Mouse (Mus musculus) spleen, postnatal 14 days (tissue): ENCODE data around the gene Rbfox1.

Experiments
- DNase-seq, 2 experiments: peaks; one replicate each; pipeline ENCODE4 v3.0.0; 2021 to 2022; ENCODE audit warnings: low spot score in 2 of 2

The Rbfox1 gene

DNA sequence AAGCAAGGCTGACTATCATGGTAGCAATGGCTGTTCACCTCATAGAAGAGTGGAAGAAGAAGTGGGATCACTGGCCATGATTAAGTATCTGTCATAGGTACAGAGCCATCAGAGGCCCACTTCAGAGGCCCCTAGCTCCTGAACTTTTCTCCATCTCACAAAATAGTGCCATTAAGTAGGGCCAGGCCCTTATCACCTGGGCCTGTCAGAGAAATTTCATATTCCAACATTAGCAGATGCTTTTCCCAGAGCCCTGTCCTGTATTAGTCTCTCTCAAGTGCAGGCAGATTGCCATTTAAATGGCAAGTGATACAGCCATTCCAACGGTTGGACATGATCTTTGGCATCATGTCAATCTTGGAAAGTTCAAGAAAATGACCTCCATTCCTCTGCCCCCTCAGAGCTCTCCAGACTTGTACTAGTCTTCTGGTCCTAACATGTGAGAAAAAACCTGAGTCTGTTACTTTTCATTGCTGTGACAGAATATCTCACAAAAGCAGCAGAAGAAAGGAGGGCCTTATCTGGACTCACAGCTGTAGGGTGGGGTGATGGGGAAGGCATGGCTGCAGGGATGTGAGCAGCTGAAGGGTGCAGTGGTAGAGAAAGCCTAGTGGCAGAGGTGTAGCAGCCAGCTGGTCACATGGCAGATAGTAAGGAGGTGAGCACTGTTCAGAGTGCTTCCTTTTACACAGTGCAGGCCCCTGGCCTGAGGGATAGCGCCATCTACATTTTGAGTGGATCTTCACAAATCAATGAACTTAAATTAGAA is 210.6 kb downstream of the Rbfox1 start:
- DNase-seq = peak in 1 of 2 experiments; percentile 1

DNA sequence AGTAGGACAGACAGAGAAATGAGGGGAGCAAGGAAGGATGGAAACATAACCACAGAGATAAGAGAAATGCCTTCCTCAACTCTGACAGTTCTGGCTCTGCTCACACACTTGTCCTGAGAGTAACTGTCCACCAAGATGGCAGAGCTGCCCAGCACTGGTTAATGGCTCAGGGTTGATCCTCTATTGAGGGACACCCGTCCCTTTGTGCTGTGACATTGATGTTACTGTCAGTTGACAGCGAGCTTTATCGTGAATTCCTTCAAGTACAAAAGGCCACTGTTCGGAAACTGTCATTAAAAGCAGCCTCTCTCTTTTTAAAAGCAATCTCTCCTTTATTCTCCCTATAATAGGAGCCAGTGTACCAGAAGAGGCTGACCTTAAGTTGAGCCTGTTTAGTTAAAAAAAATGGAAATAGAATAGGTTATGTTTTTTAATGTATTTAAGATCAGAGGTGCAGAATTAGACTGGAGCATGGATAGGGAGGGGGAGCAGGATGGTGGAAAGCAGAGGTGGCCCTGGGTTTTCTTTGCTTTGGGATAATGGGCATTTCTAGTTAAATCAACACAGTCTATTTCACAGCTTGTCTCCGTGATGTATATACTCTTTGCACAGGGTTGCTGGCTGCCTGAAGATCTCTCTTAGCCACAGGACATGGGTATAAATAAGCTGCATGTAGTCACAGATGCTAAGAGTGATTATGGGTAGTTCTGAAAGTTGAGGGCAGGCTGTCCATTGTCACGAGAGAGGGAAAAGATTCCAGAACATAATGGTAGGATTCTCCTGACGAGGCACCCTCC is 212.3 kb downstream of the Rbfox1 start:
- DNase-seq = no peak

DNA sequence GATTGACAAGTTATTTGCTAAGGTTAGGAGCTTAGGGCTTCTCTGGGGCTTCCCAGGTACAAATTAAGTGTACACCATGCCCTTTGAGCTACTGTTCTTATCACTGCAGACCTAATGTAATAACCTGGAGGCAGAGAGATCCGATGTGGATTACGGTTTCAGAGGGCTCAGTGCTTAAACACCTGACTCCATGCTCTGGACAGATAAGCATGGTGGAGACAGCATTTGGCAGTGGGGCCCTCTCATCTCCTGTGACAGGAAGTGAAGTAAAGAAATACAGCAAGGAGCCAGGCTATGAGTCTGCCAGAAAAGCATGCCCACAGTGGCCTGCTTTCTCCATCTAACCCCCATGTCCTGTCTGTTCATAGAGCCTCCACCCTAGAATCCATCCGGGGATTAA is 213.0 kb downstream of the Rbfox1 start:
- no peak for DNase-seq

DNA sequence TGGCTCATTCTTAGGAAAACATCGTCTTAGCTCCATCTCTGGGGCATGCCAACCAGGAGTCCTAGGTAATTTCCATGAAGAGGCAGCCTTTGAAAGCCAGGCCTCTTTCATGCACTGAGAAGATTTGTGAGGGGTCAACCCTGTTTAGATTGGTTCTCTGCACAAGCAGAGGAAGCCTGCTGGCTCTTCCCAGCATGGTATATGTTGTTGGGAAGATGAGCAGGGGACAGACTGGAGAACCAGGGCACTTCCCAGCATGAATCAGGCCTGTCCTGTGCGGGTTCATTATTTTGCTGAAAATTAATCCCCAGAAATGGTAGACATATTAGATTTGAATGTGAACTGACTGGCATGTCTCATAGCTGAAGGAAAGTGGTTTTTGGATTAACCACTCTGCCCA is 214.4 kb downstream of the Rbfox1 start:
- DNase-seq = no peak

DNA sequence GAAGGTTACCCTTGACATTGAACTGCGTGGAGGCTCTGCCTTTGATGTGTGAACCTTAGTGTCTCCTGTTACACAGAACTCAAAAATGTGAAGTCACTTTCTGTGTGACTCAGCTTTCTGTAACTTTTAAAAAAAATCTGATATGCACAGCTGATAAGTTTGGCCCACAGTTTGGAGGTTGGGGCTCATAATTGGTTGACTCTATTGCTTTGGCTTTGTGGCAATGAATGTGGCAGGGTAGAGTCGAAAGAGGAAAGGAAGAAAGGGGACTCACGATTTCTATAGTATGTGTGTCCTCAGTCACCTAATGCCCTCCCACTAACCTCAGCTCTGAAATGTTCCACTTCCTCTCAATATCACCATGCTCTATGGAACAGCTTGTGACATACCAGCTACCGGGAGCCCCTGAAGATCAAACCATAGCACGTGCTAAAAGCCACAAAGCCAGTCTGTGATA is 215.3 kb downstream of the Rbfox1 start:
- DNase-seq = no peak

DNA sequence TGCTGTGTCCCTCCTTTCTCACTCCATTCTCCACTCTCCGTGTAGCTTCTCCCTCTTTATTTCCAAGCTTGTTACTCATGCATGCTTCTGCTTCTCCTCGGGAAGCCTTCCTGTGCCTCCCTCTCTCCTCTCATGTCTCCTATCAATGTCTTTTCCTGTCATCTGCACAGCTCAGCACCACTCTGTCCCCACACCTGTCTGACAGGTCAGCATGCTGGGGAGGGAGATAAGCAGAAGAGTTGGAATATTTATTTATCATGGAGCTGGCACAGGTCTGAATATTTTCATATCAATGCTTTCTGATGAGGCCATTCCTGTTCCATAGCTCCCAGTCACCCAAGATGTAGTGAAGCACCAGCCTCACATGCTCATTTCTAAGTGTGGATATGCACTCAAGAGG is 218.6 kb downstream of the Rbfox1 start:
- no peak for DNase-seq

DNA sequence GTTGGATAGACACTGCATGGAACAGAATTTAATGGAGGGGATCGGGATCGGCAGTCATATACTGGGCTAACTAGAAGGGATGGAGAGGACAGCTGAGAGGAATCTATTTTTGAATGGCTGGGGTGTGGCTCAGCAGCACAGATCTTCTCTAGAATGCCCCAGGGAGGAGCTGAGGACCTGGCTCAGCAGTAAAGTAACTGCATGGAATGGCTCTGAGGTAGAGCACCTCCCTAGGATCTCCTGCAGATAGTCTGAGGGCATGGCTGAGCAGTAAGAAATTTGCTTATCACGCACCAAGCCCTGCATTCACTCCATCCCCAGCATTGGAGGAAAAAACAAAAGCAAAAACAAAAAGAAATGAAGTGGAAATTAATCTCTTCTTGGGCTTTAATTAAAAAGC is 225.0 kb downstream of the Rbfox1 start:
- no peak for DNase-seq

DNA sequence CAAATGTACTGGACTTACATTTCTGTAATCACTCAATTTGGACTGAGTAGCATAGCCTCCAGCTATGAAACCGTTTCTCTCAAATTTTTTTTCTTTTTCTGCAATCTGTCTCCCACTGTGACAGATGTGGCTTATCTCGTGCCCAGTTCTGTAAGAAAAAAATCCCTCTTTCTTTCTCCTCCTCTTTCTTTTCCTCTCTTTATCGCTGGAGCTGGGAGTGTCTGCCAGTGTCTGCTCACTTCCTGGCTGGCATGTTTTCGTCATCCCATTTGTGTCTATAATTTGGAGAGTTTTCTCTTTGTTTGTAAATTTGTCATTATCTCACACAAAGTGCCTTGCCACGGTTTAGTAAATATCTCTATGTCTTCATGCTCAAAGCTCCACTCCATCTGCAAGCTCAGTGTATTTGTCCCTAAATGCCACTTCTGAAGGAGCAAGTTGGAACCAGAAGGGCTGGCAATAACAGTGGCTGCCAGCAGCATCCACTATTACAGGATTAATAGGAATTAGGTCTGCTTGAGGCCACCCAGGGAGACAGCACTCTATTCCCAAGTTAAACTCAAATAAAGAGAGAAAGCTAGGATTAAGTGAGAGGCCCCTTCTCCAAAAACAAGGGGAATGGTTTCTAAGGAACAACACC is 228.8 kb downstream of the Rbfox1 start:
- DNase-seq = no peak

DNA sequence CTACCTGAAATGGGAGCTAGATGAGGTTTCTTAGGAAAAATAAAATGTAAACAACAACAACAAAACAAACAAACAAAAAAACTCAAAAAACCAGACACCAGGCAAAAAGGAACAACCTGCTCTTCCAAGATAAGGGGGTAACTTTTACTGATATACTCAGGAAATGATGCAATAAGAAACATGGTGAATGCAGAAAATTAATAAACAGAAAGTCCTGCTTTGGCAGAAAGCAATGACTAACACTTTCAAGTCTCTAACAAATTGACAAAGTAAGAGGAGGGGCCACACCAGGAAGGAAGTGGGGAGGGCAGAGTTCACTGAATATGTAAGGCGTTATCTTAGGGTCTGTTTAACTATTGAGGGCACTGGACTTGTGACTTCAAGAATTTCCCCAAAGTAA is 234.3 kb downstream of the Rbfox1 start:
- no peak for DNase-seq

DNA sequence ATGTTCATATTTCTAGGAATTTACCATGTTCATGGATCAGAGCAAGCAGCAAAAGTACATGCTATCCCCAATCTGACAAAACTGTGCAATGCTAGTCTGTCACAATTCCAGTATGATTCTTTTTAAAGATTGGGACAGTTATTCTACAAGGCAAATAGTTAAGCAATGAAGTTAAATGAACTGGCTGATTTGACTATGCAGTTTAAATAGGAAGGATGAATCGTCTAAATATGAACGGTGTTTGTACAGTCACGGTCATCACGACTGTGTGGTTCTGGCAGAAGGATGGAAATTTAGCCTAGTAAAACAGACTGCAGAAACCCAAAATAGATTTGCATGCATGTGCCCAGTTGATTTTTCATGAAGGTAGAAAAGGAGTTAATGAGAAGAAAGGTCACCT is 236.1 kb downstream of the Rbfox1 start:
- no peak for DNase-seq

DNA sequence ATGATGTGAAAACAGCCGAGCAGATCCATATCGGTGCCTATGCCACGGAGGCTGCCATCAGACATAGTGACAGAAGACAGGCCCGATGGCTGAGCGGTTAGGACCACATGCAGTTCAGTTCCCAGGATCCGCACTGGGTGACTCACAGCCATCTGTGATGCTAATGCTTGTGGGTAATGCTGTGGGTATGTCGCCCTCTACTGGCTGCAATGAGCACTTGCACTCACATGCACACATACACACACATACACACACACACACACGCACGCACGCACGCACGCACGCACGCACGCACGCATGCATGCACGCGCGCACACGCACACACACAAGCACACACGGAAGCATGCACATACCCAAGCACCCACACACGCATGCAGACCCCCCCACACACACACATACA is 237.7 kb downstream of the Rbfox1 start:
- DNase-seq = no peak

DNA sequence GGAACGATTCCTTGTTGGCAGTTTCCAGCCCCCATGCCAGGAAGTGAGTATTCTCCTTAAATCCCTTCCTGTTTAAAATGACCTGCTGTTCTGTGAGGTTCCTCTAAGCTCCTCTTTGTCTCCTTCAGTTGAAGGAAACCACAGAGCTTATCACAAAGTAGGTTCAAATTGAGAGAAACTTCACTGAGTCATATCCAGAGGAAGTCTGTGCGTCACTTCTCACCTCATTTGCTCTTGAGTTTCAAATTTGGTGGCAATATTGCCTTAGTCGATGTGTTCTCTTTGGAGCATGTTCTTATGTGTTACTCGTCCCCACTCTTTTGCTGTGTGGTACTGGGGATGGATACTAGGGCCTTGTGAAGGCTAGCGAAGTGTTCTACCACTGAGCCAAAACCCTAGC is 243.2 kb downstream of the Rbfox1 start:
- DNase-seq = no peak

DNA sequence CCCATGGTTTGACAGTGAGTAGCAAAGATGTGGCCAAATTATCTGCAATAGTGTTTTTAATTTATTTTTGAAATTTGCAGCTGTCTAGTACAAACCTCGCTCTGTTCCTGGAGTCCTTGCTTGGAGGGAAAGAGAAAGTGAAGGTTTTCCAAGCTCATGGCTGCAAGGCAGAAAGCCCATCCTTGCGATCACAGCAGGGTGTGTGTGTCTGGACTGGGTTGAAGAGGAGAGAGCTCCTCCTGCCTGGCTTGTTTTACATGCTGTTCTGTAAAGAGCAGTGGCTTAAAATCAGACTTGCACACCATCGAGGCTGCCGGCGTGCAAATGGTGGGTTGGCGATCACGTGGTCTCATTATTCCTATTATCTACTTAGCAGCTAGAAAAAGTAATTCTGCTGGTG is 249.9 kb downstream of the Rbfox1 start:
- no peak for DNase-seq

DNA sequence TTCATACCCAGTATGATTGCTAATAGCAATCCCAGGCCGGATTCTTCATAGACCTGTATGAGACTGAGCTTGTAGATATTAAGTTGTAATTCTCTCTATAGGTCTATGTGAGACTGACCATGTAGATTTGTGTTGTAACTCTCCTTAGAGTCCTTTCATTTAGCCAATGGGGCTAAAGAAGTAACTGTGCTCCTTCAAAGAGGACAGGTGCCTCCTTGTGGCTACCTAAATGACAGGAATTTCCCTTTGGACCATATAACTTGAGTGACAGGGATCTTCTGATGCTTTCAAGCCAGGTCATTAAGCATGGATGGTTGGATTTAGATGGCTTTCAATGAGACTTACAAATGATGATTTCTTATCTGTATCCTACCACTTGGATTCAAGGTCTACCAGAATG is 254.3 kb downstream of the Rbfox1 start:
- DNase-seq = no peak

DNA sequence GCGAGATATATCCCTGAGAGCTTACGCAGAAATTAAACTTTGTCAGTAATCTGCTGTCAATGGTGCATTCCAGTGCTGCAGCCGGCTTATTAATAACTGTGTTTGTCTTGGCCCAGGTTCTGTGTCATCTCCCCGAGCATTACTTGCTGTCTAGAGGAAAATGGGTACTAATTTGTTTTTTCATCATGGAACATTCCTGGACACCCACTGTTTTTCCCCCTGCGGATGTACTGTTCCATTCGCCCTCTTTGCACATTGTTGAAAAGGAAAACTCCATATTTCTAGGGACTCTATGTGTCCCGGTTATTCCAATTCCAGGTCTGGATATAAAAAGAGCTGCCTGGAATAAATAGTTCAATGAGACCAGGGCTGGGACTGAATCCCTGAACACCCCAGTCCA is 262.8 kb downstream of the Rbfox1 start:
- no peak for DNase-seq

DNA sequence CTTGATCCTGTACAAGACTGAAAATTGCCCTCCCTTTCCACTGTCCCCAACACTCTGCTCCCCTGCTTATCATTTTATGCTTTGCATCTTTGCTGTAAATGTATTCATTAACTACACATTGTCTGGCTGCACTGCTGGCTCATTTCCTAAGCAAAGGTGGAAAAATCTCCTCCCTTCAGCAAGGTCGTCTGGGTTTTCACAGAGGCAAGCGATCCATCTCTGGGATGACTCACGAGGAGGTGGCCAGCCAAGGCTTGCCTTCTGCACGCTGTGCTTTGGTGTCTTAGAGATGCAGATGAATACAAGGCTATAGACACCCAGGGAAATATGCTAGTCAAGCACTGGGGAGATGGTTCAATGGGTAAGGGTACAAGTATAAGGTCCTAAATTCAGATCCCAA is 264.2 kb downstream of the Rbfox1 start:
- no peak for DNase-seq

DNA sequence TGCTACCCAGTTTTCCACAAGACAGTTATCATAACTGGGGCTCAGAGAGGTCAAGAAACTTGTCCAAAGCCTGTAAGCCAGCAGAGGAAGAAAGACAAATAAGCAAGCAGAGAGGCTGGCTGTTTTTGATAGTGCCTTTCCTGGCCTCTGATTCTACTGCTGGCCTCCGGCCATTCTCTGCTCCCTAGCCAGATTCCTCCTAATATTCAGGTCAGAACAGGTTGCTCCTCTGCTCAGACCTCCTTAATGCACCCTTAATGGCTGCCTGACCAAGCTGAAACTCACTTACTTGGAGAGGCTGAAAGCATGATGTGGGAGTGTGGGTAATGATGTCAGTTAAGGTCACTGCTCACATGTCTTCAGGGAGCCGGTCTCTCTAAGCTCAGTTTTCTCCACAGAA is 270.4 kb downstream of the Rbfox1 start:
- DNase-seq = no peak

DNA sequence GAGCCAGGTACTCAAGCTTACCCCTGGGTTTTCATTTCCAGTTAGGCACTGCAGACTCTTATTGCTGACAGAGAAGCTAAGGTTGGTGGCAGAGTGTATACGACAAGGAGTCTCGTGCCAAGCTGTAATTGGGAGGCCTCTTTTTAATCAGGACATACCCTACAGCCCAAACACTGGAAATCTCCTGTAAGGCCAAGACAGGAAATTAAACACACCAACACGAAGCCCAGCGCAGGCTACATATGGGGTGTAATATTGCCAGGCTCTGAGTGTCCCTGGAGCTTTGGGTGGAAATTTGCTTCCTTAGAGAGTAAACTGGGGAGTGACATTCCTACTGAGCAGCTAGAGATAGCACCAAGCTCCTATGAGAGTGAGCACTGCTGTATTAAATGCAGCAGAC is 279.3 kb downstream of the Rbfox1 start:
- DNase-seq = no peak

DNA sequence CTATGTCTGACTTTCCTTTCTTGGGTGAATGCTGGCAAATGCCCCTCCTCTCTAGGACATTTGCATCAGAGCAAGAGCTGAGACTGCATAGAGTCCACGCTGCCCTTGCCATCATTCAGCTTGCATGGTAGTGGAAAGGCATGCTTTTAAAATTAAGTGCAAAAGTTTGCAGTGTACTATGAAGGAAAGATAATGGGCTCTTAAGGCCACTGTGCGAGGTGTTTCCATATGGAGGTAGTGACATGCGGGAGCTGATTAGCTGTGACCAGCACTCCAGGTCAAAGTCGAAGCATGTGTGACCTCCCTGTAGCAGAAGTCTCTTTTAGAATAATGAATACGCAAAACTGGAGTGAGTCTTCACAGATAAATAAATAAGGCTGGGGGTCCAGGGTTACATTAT is 284.2 kb downstream of the Rbfox1 start:
- DNase-seq = no peak

DNA sequence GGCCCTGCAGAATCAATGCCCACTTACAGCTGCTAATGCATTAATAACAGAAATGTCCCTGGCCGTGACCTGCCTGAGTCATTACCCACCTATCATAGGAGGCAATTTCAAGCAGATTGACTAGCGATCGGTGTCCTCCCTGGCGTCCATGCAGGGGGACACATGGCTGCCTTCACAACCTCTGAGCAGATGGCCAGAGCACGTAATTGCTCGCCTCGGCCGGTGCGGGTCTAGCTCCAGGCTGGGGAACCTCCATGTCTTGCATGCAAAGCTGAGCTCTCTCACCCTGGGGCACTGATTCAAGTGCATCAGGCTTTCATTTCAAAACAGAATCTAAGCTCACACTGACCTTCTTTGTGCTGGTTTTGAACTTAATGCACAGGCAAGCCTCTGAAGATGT is 295.7 kb downstream of the Rbfox1 start:
- DNase-seq = no peak

DNA sequence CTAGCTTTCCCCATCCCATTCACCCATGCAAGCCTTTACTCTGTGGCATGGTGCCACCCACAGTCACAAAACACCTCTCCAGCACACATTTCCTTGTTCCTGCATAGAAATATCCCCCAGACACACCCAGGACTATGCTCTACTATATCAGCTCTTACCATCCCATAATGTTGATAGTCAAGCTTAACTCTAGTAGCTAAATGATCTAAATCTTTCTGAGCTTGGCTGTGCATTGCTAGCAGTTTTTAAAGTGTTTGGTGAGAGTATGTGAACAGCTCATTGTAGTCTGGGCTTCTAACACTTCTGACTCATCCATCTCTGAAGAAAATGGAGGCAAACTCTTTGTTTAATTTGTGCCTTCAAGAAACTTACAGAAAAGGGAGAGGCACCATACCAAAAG is 297.2 kb downstream of the Rbfox1 start:
- DNase-seq = no peak

DNA sequence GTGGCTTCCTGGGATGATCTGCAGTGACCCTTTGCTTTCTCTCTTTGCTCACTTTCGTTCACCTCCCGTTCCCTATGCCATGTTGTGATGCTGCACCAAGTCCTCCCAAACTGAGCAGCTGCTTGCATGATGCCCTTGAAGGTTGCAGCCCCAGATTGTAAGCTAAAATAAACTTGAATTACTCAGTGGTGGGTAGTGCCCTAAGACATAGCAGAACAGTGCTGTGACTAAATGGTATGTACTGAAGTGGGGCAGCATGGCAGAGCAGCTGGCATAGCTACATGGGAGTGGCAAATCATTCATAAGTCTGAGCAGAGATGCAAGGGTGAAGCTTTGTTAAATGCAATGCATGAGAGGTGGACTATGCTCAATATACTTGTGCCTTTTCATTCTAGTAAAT is 307.2 kb downstream of the Rbfox1 start:
- DNase-seq = no peak

DNA sequence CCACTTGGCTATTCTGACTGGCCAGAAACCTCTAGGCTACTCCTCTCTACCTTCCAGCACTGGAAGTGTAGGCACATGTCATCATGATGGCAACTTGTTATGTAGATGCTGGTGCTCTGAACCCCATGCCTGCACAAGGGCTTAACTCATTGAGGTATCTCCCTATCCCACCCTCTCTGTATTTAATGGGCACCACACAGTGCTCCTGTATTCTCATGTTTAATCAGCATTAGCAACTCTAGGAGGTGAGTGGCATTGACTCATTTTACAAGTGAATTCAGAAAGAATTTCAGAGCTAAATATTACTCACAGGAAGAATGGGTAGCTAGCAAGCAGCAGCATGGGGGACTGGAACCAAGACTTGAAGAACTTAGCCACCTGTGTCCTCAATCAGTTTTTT is 321.3 kb downstream of the Rbfox1 start:
- no peak for DNase-seq
